Mouse (Mus musculus) thymus, postnatal 10 days (tissue): ENCODE data around the gene Dock9.

Experiments
- DNase-seq, 2 experiments: peaks; one replicate each; pipeline ENCODE4 v3.0.0; 2021; ENCODE audit warnings: low spot score in 2 of 2

The Dock9 gene

GRCm38 (mm10) chr14:121791935-121792334 lies 5.7 kb downstream of the Dock9 start:
- no peak for DNase-seq

DNA sequence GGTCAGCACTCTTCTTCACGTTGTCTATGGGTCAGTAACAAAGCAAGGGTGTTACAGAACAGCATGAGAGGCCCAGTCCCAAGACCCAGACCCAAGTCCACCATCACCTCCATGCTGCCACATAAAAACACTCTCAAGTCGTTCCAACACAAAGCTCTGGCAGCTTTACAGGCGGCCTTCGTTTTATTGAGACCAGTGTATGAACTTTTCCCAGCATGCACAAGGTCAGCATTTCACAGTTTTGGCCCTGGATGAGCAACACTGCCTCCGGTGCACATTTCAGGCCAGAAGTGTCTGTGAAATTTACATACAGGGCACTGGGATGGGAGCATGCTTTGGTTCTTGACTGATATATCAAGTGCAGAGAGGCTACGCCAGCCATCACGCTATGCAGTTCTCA lies 6.5 kb downstream of the Dock9 start:
- no peak for DNase-seq

GRCm38 (mm10) chr14:121789273-121789672 lies 8.4 kb downstream of the Dock9 start:
- no peak for DNase-seq

GRCm38 (mm10) chr14:121788451-121788850 lies 9.2 kb downstream of the Dock9 start:
- no peak for DNase-seq

DNA sequence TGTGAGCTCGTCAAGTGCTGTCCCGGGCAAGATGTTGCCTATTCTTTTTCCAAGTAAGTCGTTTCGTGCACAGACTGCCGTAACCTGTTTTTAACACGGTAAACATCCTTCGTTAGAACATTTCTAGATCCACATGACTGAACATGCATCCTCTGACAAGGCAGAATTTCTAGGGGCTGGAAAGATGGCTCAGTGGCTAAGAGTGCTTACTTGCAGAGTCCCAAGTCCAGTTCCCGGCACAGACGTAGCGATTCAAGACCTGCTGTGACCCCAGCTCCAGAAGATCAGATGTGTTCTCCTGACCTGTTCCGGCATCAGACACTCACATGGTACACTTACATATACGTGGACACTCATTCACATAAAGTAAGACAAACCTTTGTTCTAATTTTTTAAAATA lies 10.2 kb downstream of the Dock9 start:
- DNase-seq: no peak

DNA sequence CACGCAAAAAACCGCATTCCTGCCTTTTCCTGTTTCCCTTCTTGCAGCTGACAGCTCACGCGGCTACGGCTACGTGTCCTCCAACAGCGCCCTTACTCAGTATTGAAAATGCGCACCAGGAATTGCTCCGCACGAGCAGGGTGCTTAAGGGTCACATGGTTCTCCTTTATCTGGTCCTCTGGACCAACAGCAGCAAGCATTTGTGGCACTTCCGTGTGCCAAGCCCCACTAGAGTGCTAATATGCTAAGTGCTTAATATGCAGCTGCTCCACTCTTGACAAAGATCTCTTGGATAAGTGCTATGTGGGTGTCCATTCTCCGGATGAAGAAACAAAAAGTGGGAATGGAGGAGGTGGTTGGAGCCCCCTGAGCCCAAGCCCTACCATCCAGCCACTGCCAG lies 10.7 kb downstream of the Dock9 start:
- DNase-seq: no peak

GRCm38 (mm10) chr14:121785394-121785793 lies 12.2 kb downstream of the Dock9 start:
- DNase-seq: no peak

DNA sequence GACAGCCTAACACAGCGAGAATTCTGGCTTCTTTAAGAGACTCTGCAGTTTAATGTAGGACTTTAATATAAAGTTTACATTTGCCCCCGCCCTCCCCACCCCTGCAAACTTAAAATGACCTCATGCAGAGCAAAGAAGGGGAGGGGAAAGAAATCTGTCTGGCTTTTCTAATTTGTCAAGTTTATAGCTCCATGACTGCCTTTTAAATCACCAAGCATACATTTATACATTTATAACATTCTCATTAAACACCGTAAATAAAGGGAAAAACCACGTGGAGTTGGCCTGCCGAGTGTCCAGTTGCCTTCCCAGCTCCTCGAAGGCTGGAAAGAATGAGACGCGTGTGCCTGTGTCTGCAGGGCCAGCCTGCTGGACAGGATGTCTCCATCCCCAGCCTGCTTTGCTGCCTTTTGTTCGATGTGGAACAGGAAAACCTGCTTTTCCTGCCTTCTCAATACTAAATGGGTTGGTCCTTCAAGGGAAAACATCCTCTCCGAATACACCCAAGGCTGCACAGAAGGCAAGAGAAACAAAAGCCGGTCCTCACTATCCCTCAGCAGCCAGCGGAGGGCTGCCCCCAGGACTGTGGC lies 16.6 kb downstream of the Dock9 start:
- no peak for DNase-seq

GRCm38 (mm10) chr14:121780144-121780913 lies 17.3 kb downstream of the Dock9 start:
- no peak for DNase-seq

- DNase-seq: no peak
These were observed 18.0 kb downstream of the Dock9 start for GRCm38 (mm10) chr14:121779620-121780019.

- no peak for DNase-seq
These were observed 20.3 kb downstream of the Dock9 start for GRCm38 (mm10) chr14:121777279-121777831.

DNA sequence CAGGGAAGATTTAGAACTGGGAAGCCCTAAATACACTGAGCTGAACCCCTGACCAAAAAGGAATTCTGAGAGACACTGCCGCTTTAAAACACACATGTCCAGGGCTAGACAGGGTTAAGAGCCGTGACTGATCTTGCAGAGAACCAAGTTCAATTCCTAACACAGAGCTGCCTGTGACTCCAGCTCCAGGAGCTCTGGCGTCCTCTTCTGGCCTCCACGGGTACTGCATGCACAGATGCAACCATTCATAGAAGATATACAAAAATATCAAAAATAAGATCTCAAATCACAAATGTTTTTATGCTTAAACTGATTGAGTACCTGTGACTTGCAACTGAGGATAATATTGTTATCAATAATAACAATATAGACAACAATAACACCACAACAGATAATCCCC lies 20.9 kb downstream of the Dock9 start:
- no peak for DNase-seq

DNA sequence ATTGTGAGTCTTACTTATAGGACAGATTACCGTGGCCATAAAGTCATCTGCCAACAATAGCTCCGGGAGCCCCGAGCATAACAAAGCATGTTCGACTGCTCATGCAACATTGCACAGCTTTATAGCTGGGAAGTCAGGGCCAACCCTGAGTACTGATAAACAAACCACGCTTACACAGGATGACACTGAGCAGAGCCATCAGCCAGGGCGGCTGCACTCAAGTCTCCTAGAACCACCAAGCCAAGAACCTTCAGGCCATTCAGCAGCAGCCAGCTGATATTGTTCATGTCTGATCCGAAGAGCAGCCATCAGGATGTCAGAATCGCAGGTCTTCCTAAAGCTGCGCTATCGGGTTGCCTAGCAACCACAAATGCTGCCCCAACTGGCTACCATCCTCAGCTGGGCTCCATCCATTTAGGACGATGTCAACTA lies 35.6 kb downstream of the Dock9 start:
- no peak for DNase-seq

DNA sequence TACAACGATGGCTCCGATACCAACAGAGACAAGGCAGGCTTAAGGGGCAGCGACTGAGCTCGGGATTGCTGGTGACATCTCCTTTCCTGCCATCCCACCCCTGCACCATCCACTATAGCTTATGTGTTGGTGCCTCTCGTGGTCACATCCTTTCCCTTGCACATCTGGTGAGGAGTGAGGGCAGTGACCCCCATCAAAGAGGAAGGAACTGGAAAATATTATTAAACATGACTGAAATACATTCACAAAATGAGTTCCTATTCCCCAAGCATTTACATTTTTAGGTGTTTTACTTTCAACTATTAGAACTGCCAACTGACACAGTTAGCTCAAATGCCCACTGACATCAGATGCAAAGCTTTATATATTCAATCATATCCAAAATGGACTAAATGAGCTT lies 37.2 kb downstream of the Dock9 start:
- DNase-seq: no peak

GRCm38 (mm10) chr14:121754110-121754509 lies 43.5 kb downstream of the Dock9 start:
- no peak for DNase-seq

- no peak for DNase-seq
These were observed 44.8 kb downstream of the Dock9 start for GRCm38 (mm10) chr14:121752686-121753426.

DNA sequence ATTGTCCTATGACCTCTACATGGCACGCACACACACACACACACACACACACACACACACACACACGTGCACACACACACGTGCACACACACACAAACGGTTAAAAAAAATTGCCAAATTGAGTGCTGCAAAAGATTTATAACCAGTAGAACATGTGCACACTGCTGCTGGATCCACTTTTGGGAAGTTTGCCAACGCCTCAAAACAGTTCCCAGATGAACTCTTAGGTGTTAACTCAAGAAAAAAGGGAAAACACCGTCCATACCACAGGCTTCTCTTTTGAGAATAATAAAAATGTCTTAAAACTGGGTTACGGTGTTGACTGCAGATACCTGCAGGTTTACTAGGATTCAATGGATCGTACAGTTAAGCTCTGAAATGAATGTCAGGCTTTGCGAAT lies 48.0 kb downstream of the Dock9 start:
- DNase-seq: no peak

GRCm38 (mm10) chr14:121749084-121749483 lies 48.6 kb downstream of the Dock9 start:
- no peak for DNase-seq

DNA sequence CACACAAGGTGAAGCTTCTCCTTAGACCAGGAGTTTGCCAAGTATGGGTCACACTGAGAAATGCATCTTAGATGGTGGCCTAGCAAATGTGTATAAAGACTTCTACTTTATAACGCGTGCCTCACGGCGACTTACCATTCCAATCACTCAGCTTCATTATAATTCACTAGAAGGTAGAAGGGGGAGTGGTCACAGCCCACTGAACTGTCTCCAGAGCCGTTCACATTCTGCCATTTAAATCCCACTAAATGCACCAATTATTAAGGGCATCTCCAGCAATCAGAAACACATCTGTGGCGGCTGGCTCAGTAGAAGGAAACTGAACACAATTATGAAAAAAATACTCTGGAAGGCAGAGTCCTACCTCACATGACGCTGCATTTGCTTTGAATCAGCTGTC lies 50.3 kb downstream of the Dock9 start:
- no peak for DNase-seq

- no peak for DNase-seq
These were observed 53.7 kb downstream of the Dock9 start for GRCm38 (mm10) chr14:121743787-121744417.

DNA sequence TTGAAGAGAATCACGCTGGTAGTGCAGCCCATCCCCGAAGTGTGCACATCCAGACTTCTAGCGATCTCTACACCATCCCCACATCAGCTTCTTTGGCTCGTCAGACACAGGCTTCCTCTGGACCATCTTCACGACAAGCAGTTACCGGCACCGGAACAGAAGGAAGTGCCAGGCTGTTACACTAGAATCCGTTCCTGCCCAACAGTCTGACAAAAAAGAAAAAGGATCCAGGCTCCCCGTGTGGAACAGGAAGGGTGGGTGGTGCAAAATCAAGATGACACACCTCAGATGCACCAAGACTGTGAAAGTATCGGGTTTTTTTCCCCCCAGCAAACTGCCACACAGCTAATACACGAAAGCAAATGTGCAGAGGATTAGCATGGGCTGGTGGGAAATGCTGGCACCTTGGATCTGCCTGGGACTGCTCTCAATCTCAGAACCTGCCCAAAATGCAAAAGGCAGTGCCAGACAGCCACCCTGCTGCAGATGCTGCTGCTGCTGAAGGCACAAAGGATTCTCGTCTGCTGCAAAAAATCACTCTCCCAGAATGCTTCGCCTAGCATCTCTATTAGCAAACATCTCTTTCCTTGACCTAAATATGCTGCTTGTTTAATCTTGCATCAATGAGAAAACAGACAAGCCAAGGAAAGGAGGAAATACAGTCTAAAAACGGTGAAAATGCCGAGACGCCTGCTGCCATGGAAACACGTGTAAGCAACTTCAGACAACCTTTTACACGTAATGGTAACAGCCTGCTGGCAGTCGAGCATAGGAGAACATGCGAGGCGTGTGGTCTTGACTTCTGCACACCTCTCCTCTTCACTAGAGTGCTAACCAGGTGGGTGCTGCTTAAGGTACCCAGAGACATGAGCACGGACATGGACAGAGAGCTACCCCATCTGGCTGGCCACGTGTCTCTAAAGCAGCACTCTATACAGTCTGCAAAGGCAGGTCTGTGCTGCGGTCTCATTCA lies 58.9 kb downstream of the Dock9 start:
- DNase-seq: no peak
